27 mouse cellular contexts compared by ENCODE assay signal in the genomic region with DNA sequence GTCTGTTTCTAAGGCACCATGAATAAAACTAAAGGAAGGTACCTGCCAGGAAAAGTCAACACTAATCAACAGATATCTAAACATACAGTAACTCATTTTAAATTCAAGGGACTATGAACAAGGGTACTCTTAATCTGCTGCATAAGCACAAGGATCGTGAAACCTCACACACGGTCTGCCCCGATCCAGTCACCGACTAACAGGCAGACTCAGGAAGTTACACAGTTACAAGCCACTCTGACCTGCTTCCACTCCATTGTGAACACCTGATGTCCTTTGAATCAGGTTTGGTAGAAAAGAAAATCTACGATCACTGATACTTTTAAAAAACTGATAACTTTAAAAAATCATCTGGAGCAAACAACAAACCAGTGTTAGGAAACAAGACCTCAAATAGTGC. TPM values are rescaled to one million over a fixed set of nuclear protein-coding genes. Genes with fewer than 3 reads are reported as not detected.
DNase-seq lines count a peak whose midpoint lies in the region; ATAC-seq and TF ChIP-seq lines count a peak whose summit lies in the region.
"Had no signal": no experiment of that assay in that cellular context is flagged by ENCODE, and none has a peak within 500 bp of the region (broad histone marks: within the 10 kb centered on the region; RNA-seq: fewer than 3 reads in every experiment).

No protein-coding gene starts in this region.

- 90% methylated on average over 5 of the region's 5 CpGs for WGBS in liver, postnatal 0 days (ENCODE audit: insufficient replicate concordance)

- no peak overlapping the region for H3K4me2 ChIP-seq in liver, postnatal 0 days (ENCODE audit: low read depth, low read length)
- H3K4me2 ChIP-seq: embryonic facial prominence, embryonic 15.5 days; forebrain, embryonic 12.5 days; heart, embryonic 12.5 days; hindbrain, embryonic 13.5 days; limb, embryonic 12.5 days; liver, embryonic 13.5 days; stomach, embryonic 15.5 days had no signal

- ATAC-seq in liver, postnatal 0 days = no peak; the same call in 1 of the 2 replicates
- no peak for ATAC-seq in megakaryocyte-erythroid progenitor cell, adult 5-6 weeks (replicated peaks; ENCODE audit: low FRiP score, low TSS enrichment, poor library complexity, severe bottlenecking)
- ATAC-seq: CD4-positive, CD25-positive, alpha-beta regulatory T cell, adult 4 months; forebrain, postnatal 0 days; midbrain, embryonic 16.5 days had no signal

- no peak for TF ChIP-seq CTCF in liver, postnatal 0 days (IDR thresholded peaks at IDR 0.05; ENCODE audit: low read depth)
- TF ChIP-seq CTCF in left cerebral cortex, adult 2 months (IDR thresholded peaks at IDR 0.05) = no peak

- no peak for TF ChIP-seq EP300 in liver, postnatal 0 days (IDR thresholded peaks at IDR 0.05; ENCODE audit: low read depth)

- intact Hi-C loops in left cerebral cortex, adult 2 months (cut with DNase I) = no loop called here

- H3K9me3 ChIP-seq in liver, postnatal 0 days (ENCODE audit: low read length) = no peaks in the 10 kb centered on the region
- H3K9me3 ChIP-seq: embryonic facial prominence, embryonic 15.5 days; forebrain, embryonic 12.5 days; heart, embryonic 12.5 days; hindbrain, embryonic 13.5 days; limb, embryonic 12.5 days; liver, embryonic 13.5 days; midbrain, embryonic 10.5 days; stomach, embryonic 15.5 days had no signal

- H3K4me3 ChIP-seq in liver, postnatal 0 days (ENCODE audit: low read depth, low read length) = no peak overlapping the region
- H3K4me3 ChIP-seq in left cerebral cortex, adult 2 months = no peak overlapping the region
- H3K4me3 ChIP-seq: embryonic facial prominence, embryonic 15.5 days; forebrain, embryonic 12.5 days; heart, embryonic 12.5 days; hindbrain, embryonic 13.5 days; limb, embryonic 12.5 days; liver, embryonic 13.5 days; midbrain, embryonic 10.5 days; stomach, embryonic 15.5 days had no signal

- no peaks in the 10 kb centered on the region for H3K4me1 ChIP-seq in liver, postnatal 0 days (ENCODE audit: insufficient read depth)
- H3K4me1 ChIP-seq: embryonic facial prominence, embryonic 15.5 days; forebrain, embryonic 12.5 days; heart, embryonic 12.5 days; hindbrain, embryonic 13.5 days; limb, embryonic 12.5 days; liver, embryonic 13.5 days; midbrain, embryonic 10.5 days; stomach, embryonic 15.5 days had no signal

- peak overlapping the region; percentile 45; the same call in 1 of the 2 replicates for H3K27ac ChIP-seq in liver, postnatal 0 days (ENCODE audit: low read depth)
- H3K27ac ChIP-seq in left cerebral cortex, adult 2 months = no peak overlapping the region
- H3K27ac ChIP-seq: embryonic facial prominence, embryonic 15.5 days; forebrain, embryonic 12.5 days; hindbrain, embryonic 13.5 days; limb, embryonic 12.5 days; liver, embryonic 13.5 days; midbrain, embryonic 10.5 days; stomach, embryonic 15.5 days had no signal

- no peak for DNase-seq in liver, postnatal 0 days
- no peak for DNase-seq in liver
- peak; percentile 45 to 58 for DNase-seq in kidney, adult 8-10 months
- peak; percentile 25 for DNase-seq in kidney, postnatal 10 days
- DNase-seq in left cerebral cortex, adult 2 months (ENCODE audit: extremely low spot score in 1 of 2, low spot score in 2 of 2) = no peak
- no peak for DNase-seq in gastrocnemius, postnatal 10 days
- DNase-seq: adrenal gland, postnatal 25 days; cerebellum, adult 11-12 months; cerebellum, postnatal 14 days; forebrain, postnatal 0 days; gastrocnemius, postnatal 25 days; heart, adult 18-20 months; heart, postnatal 4 days; liver, embryonic 13.5 days; lung, adult 2 months; lung, postnatal 14 days; right cerebral cortex, postnatal 25 days had no signal

- H3K27me3 ChIP-seq in liver, postnatal 0 days (ENCODE audit: insufficient read depth, low read length) = no peaks in the 10 kb centered on the region
- H3K27me3 ChIP-seq: embryonic facial prominence, embryonic 15.5 days; forebrain, embryonic 12.5 days; heart, embryonic 12.5 days; hindbrain, embryonic 13.5 days; limb, embryonic 12.5 days; liver, embryonic 13.5 days; stomach, embryonic 15.5 days had no signal

- peaks cover 18% of the 10 kb centered on the region; the same call in 1 of the 2 replicates for H3K36me3 ChIP-seq in liver, postnatal 0 days (replicated peaks; ENCODE audit: insufficient read depth, low read length)
- H3K36me3 ChIP-seq: stomach, embryonic 15.5 days had no signal

- no peak overlapping the region for H3K9ac ChIP-seq in liver, postnatal 0 days (replicated peaks)
- H3K9ac ChIP-seq: embryonic facial prominence, embryonic 15.5 days; forebrain, embryonic 12.5 days; forebrain, postnatal 0 days; heart, embryonic 12.5 days; hindbrain, embryonic 13.5 days; limb, embryonic 12.5 days; liver, embryonic 13.5 days; stomach, embryonic 15.5 days had no signal

RNA-seq across cellular contexts. Expression of a gene that starts 42.7 kb away (rescaled TPM):
- 3.2 and 3.6 TPM in 2 replicates for polyA plus RNA-seq in liver, postnatal 0 days (2015; fragmentation: Nextera tagmentation; extraction: Ambion mirVana)
- total RNA-seq in megakaryocyte-erythroid progenitor cell, adult 5-6 weeks (2014; fragmentation: Nextera tagmentation) = 55.4 and 72.5 TPM in 2 replicates
- 45.1 and 53.7 TPM in 2 replicates for total RNA-seq in megakaryocyte-erythroid progenitor cell, adult 5-6 weeks (2017)
- total RNA-seq in left cerebral cortex, adult 2 months (2021) = 10 to 100 TPM; 17.9 to 19.3 TPM
- 10 to 100 TPM; 10.8 to 14.8 TPM for total RNA-seq in gastrocnemius, postnatal 10 days (2021)

RNA-seq across cellular contexts. Expression of a gene that starts 53.3 kb away (rescaled TPM):
- 89.1 and 89.4 TPM in 2 replicates for polyA plus RNA-seq in liver, postnatal 0 days (2015; fragmentation: Nextera tagmentation; extraction: Ambion mirVana)
- 36.5 and 51.3 TPM in 2 replicates for total RNA-seq in megakaryocyte-erythroid progenitor cell, adult 5-6 weeks (2014; fragmentation: Nextera tagmentation)
- 89.4 and 91.0 TPM in 2 replicates for total RNA-seq in megakaryocyte-erythroid progenitor cell, adult 5-6 weeks (2017)
- total RNA-seq in left cerebral cortex, adult 2 months (2021) = 100 to 1,000 TPM; 124 to 134 TPM
- total RNA-seq in gastrocnemius, postnatal 10 days (2021) = 10 to 100 TPM; 88.4 to 93.2 TPM

Comparison
In these comparisons a context has a peak if more than half of its experiments do, and no peak if none do; other contexts are left out.
1. DNase-seq: peak in kidney, adult 8-10 months (2 of 2) and kidney, postnatal 10 days (single experiment); none in liver, postnatal 0 days (single experiment), liver (single experiment), left cerebral cortex, adult 2 months (0 of 2) and gastrocnemius, postnatal 10 days (single experiment).